Mouse (Mus musculus): Measurements from ENCODE around the gene Gm4792. TPM values are rescaled to one million over a fixed set of nuclear protein-coding genes. Genes with fewer than 3 reads are reported as not detected.

The Gm4792 gene
- polyA plus RNA-seq, 1 experiment, result not detected

GRCm38 (mm10) chr10:94275321-94275720 lies 23.2 kb downstream of the Gm4792 start:
- no peak overlapping the region for H3K9ac ChIP-seq (ENCODE audit: low read depth, poor library complexity, severe bottlenecking)
- H3K27me3 ChIP-seq (ENCODE audit: control insufficient read depth, insufficient read depth, low read length, poor library complexity, severe bottlenecking), result no peaks in the 10 kb centered on the region
- TF ChIP-seq EP300 (IDR thresholded peaks at IDR 0.05; ENCODE audit: insufficient read depth, low read depth, low read length) (peak; percentile 71; the same call in 1 of the 2 replicates), POLR2A (IDR thresholded peaks at IDR 0.05; ENCODE audit: insufficient read depth, low read length) (no peak)
- no peak overlapping the region for H3K4me3 ChIP-seq (ENCODE audit: low read depth, low read length)
- peaks cover 6% of the 10 kb centered on the region for H3K4me1 ChIP-seq (ENCODE audit: control insufficient read depth, insufficient read depth, low read length)
- no peak overlapping the region for H3K27ac ChIP-seq (ENCODE audit: insufficient read depth, low read length)
- no peaks in the 10 kb centered on the region for H3K36me3 ChIP-seq (ENCODE audit: control insufficient read depth, insufficient read depth, low read length, poor library complexity, severe bottlenecking)
- H3K9me3 ChIP-seq (replicated peaks; ENCODE audit: control insufficient read depth, insufficient read depth, low read length, poor library complexity, severe bottlenecking), result no peaks in the 10 kb centered on the region

DNA sequence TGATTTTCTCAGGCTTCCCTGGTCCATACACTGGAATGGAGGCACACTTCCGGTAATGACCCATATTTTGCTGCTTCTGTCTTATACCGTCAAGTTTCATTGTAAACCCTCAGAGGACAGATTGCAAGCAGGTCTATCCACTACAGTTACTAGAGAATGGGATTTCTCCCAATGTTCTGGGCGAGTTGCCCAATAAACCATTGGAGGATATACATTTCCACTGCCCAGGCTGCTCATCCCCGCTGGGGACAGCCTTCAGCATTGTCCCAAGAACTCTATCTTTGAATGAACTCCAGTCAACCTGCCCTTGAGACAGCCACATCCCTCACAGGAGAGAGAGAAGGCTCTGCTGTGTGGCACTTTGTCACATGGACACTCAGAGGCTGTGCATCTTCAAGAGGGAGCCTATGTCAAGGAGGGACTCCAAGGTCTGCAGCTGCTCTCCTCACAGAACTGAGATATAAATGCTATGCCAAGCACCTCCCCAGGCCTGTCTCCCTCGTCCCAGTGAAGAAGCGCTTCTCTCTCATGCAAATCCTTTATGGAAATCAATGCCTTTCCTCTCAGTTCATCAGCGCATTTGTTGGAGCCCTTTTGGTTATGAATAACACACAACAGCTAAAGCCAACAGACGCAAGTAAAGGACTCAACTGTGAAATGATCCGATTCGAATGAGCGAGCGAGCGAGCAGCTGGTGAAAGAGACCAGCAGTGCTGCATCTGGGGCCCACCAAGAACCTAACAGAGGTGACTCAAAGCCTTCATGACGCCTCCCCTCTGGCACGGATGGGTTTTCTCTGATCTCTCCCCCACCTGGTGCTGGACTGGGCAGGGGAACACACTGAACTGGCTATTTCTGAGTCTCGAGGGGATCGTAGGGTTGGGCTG lies 32.6 kb downstream of the Gm4792 start:
- Histone ChIP-seq H3K4me1 (ENCODE audit: control insufficient read depth, insufficient read depth, low read length) (no peaks in the 10 kb centered on the region), H3K36me3 (ENCODE audit: control insufficient read depth, insufficient read depth, low read length, poor library complexity, severe bottlenecking) (no peaks in the 10 kb centered on the region), H3K9ac (ENCODE audit: low read depth, poor library complexity, severe bottlenecking) (no peak overlapping the region), H3K9me3 (replicated peaks; ENCODE audit: control insufficient read depth, insufficient read depth, low read length, poor library complexity, severe bottlenecking) (no peaks in the 10 kb centered on the region), H3K4me3 (ENCODE audit: low read depth, low read length) (no peak overlapping the region), H3K27ac (ENCODE audit: insufficient read depth, low read length) (no peak overlapping the region), H3K27me3 (ENCODE audit: control insufficient read depth, insufficient read depth, low read length, poor library complexity, severe bottlenecking) (no peaks in the 10 kb centered on the region)
- no peak for TF ChIP-seq CTCF (IDR thresholded peaks at IDR 0.05; ENCODE audit: low read depth, low read length)
- no peak for TF ChIP-seq POLR2A (IDR thresholded peaks at IDR 0.05; ENCODE audit: insufficient read depth, low read length)
- no peak for TF ChIP-seq EP300 (IDR thresholded peaks at IDR 0.05; ENCODE audit: insufficient read depth, low read depth, low read length)

GRCm38 (mm10) chr10:94263211-94263610 lies 35.3 kb downstream of the Gm4792 start:
- Histone ChIP-seq H3K9me3 (replicated peaks; ENCODE audit: control insufficient read depth, insufficient read depth, low read length, poor library complexity, severe bottlenecking) (no peaks in the 10 kb centered on the region), H3K36me3 (ENCODE audit: control insufficient read depth, insufficient read depth, low read length, poor library complexity, severe bottlenecking) (no peaks in the 10 kb centered on the region), H3K27me3 (ENCODE audit: control insufficient read depth, insufficient read depth, low read length, poor library complexity, severe bottlenecking) (no peaks in the 10 kb centered on the region), H3K4me3 (ENCODE audit: low read depth, low read length) (no peak overlapping the region), H3K4me1 (ENCODE audit: control insufficient read depth, insufficient read depth, low read length) (no peaks in the 10 kb centered on the region), H3K27ac (ENCODE audit: insufficient read depth, low read length) (no peak overlapping the region), H3K9ac (ENCODE audit: low read depth, poor library complexity, severe bottlenecking) (no peak overlapping the region)
- TF ChIP-seq POLR2A (IDR thresholded peaks at IDR 0.05; ENCODE audit: insufficient read depth, low read length) (no peak), EP300 (IDR thresholded peaks at IDR 0.05; ENCODE audit: insufficient read depth, low read depth, low read length) (no peak), CTCF (IDR thresholded peaks at IDR 0.05; ENCODE audit: low read depth, low read length) (no peak)

- Histone ChIP-seq H3K27ac (ENCODE audit: insufficient read depth, low read length) (no peak overlapping the region), H3K4me3 (ENCODE audit: low read depth, low read length) (peak overlapping the region; percentile 27), H3K9me3 (replicated peaks; ENCODE audit: control insufficient read depth, insufficient read depth, low read length, poor library complexity, severe bottlenecking) (no peaks in the 10 kb centered on the region), H3K27me3 (ENCODE audit: control insufficient read depth, insufficient read depth, low read length, poor library complexity, severe bottlenecking) (no peaks in the 10 kb centered on the region), H3K36me3 (ENCODE audit: control insufficient read depth, insufficient read depth, low read length, poor library complexity, severe bottlenecking) (no peaks in the 10 kb centered on the region), H3K9ac (ENCODE audit: low read depth, poor library complexity, severe bottlenecking) (no peak overlapping the region; the same call in 1 of the 2 replicates), H3K4me1 (ENCODE audit: control insufficient read depth, insufficient read depth, low read length) (no peaks in the 10 kb centered on the region)
- no peak for TF ChIP-seq EP300 (IDR thresholded peaks at IDR 0.05; ENCODE audit: insufficient read depth, low read depth, low read length)
- no peak for TF ChIP-seq POLR2A (IDR thresholded peaks at IDR 0.05; ENCODE audit: insufficient read depth, low read length)
- no peak for TF ChIP-seq CTCF (IDR thresholded peaks at IDR 0.05; ENCODE audit: low read depth, low read length)
Observed at GRCm38 (mm10) chr10:94262646-94263045, 35.9 kb downstream of the Gm4792 start.

DNA sequence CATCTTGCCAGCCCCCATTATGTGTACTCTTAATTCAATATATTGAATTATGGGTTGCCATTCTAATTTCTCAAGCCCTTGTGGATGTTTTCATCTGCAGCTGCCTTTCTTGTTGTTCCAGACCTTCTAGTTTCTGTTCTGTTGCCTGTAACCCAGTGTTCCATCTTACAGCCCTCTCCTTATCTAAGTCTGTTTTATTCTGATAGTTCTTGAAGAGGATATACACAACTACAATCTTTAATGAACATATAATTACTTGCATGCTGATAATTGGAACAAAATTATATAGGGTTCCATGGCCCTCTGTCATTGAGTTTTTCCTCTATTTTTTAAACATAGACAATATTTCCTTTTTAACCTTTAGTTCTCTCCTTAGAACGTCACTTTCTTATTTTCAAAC lies 38.0 kb downstream of the Gm4792 start:
- TF ChIP-seq CTCF (IDR thresholded peaks at IDR 0.05; ENCODE audit: low read depth, low read length), result no peak
- TF ChIP-seq EP300 (IDR thresholded peaks at IDR 0.05; ENCODE audit: insufficient read depth, low read depth, low read length), result no peak
- no peak for TF ChIP-seq POLR2A (IDR thresholded peaks at IDR 0.05; ENCODE audit: insufficient read depth, low read length)
- Histone ChIP-seq H3K4me1 (ENCODE audit: control insufficient read depth, insufficient read depth, low read length) (no peaks in the 10 kb centered on the region), H3K27me3 (ENCODE audit: control insufficient read depth, insufficient read depth, low read length, poor library complexity, severe bottlenecking) (no peaks in the 10 kb centered on the region)

GRCm38 (mm10) chr10:94256518-94256917 lies 42.0 kb downstream of the Gm4792 start:
- no peak for TF ChIP-seq POLR2A (IDR thresholded peaks at IDR 0.05; ENCODE audit: insufficient read depth, low read length)
- TF ChIP-seq EP300 (IDR thresholded peaks at IDR 0.05; ENCODE audit: insufficient read depth, low read depth, low read length), result no peak
- no peak for TF ChIP-seq CTCF (IDR thresholded peaks at IDR 0.05; ENCODE audit: low read depth, low read length)

More for the DNA sequence above, 38.0 kb downstream of the Gm4792 start:
- Histone ChIP-seq H3K9ac (ENCODE audit: low read depth, poor library complexity, severe bottlenecking) (no peak overlapping the region), H3K4me3 (ENCODE audit: low read depth, low read length) (no peak overlapping the region), H3K9me3 (replicated peaks; ENCODE audit: control insufficient read depth, insufficient read depth, low read length, poor library complexity, severe bottlenecking) (no peaks in the 10 kb centered on the region), H3K27ac (ENCODE audit: insufficient read depth, low read length) (no peak overlapping the region), H3K36me3 (ENCODE audit: control insufficient read depth, insufficient read depth, low read length, poor library complexity, severe bottlenecking) (no peaks in the 10 kb centered on the region)

More at GRCm38 (mm10) chr10:94256518-94256917, 42.0 kb downstream of the Gm4792 start:
- no peak overlapping the region for H3K4me3 ChIP-seq (ENCODE audit: low read depth, low read length)
- no peaks in the 10 kb centered on the region for H3K4me1 ChIP-seq (ENCODE audit: control insufficient read depth, insufficient read depth, low read length)
- H3K27me3 ChIP-seq (ENCODE audit: control insufficient read depth, insufficient read depth, low read length, poor library complexity, severe bottlenecking), result no peaks in the 10 kb centered on the region
- H3K27ac ChIP-seq (ENCODE audit: insufficient read depth, low read length), result no peak overlapping the region
- H3K9me3 ChIP-seq (replicated peaks; ENCODE audit: control insufficient read depth, insufficient read depth, low read length, poor library complexity, severe bottlenecking), result no peaks in the 10 kb centered on the region
- no peak overlapping the region for H3K9ac ChIP-seq (ENCODE audit: low read depth, poor library complexity, severe bottlenecking)
- no peaks in the 10 kb centered on the region for H3K36me3 ChIP-seq (ENCODE audit: control insufficient read depth, insufficient read depth, low read length, poor library complexity, severe bottlenecking)

All from ES-Bruce4 (cell line).